Mouse (Mus musculus) CH12.LX (cell line): ENCODE results near the gene Nmnat2. TPM values are rescaled to one million over a fixed set of nuclear protein-coding genes. Genes with fewer than 3 reads are reported as not detected.

Experiments
- DNase-seq: peaks from one replicate; pipeline ENCODE4 v3.0.0-alpha.2; 2013; ENCODE audit errors: extremely low read depth
- H3K27ac ChIP-seq: 2 replicates; pipeline ENCODE4 v1.5.1; 2012; ENCODE audit warnings: low read depth, mild to moderate bottlenecking, control low read depth, moderate library complexity; ENCODE audit not compliant: insufficient read depth
- H3K27me3 ChIP-seq: replicated peaks from 2 replicates; pipeline ENCODE3; 2012; ENCODE audit warnings: inconsistent platforms
- H3K36me3 ChIP-seq, 2 experiments: replicated peaks in 1 of 2; 2 replicates each; pipeline versions ENCODE3 to v1.6.1; 2012; ENCODE audit warnings: inconsistent platforms in 1 of 2, low read length in 1 of 2, mild to moderate bottlenecking in 1 of 2, mixed read lengths in 1 of 2, moderate library complexity in 1 of 2; ENCODE audit not compliant: control insufficient read depth in 1 of 2, insufficient read depth in 1 of 2
- H3K4me1 ChIP-seq, 2 experiments: 2 replicates each; pipeline ENCODE4 v1.6.1; 2012; ENCODE audit warnings: inconsistent platforms in 1 of 2, moderate library complexity in 1 of 2; ENCODE audit not compliant: insufficient read depth in 2 of 2, control insufficient read depth in 1 of 2
- H3K4me2 ChIP-seq: 2 replicates; pipeline ENCODE4 v1.6.1; 2012; ENCODE audit warnings: low read depth, mild to moderate bottlenecking, control low read depth; ENCODE audit not compliant: poor library complexity, insufficient read depth, severe bottlenecking
- H3K4me3 ChIP-seq, 3 experiments: fragments of 150-350 bp in 1 of 3; sonication (generic) in 1 of 3; replicated peaks in 1 of 3; 2 replicates each; pipeline versions ENCODE3 to v1.5.1; 2011 to 2012; ENCODE audit warnings: low read depth in 2 of 3, low read length in 2 of 3, mild to moderate bottlenecking in 2 of 3, moderate library complexity in 2 of 3, control low read depth in 1 of 3, improper control_type of control experiment in 1 of 3, inconsistent platforms in 1 of 3, mixed read lengths in 1 of 3; ENCODE audit not compliant: poor library complexity in 1 of 3
- H3K79me2 ChIP-seq: replicated peaks from 2 replicates; pipeline ENCODE4 v1.6.1; 2012; ENCODE audit warnings: mild to moderate bottlenecking, moderate library complexity; ENCODE audit not compliant: control insufficient read depth, poor library complexity, insufficient read depth, severe bottlenecking; ENCODE audit errors: extremely low read depth
- H3K9ac ChIP-seq: 2 replicates; pipeline ENCODE4 v1.6.1; 2012; ENCODE audit warnings: low read depth, mild to moderate bottlenecking, control low read depth, moderate library complexity; ENCODE audit not compliant: insufficient read depth
- H3K9me3 ChIP-seq: replicated peaks from 2 replicates; pipeline ENCODE3; 2012; ENCODE audit warnings: low read length, inconsistent platforms, mixed read lengths
- BHLHE40 ChIP-seq: IDR thresholded peaks from 2 replicates; pipeline ENCODE4 v1.6.1; 2011; ENCODE audit warnings: mild to moderate bottlenecking, low read depth, low read length, improper control_type of control experiment
- CHD1 ChIP-seq: IDR thresholded peaks from 2 replicates; pipeline ENCODE4 v1.6.1; 2012; ENCODE audit warnings: low read depth, low read length, improper control_type of control experiment, inconsistent platforms
- CTCF ChIP-seq, 2 experiments: IDR thresholded peaks in 1 of 2; conservative IDR thresholded peaks in 1 of 2; 2 replicates each; pipeline ENCODE4 v1.5.1; 2011 to 2012; ENCODE audit warnings: low read depth in 2 of 2, low read length in 2 of 2, improper control_type of control experiment in 1 of 2, inconsistent platforms in 1 of 2, mild to moderate bottlenecking in 1 of 2, moderate library complexity in 1 of 2
- E2F4 ChIP-seq: IDR thresholded peaks from 2 replicates; pipeline ENCODE4 v1.6.1; 2011; ENCODE audit warnings: low read depth, low read length, improper control_type of control experiment; ENCODE audit not compliant: insufficient replicate concordance
- ETS1 ChIP-seq: conservative IDR thresholded peaks from 2 replicates; pipeline ENCODE4 v1.6.1; 2012; ENCODE audit warnings: low read depth, mild to moderate bottlenecking, inconsistent platforms, low read length, improper control_type of control experiment, moderate library complexity
- IRF4 ChIP-seq: IDR thresholded peaks from 2 replicates; pipeline ENCODE4 v1.6.1; 2014; ENCODE audit warnings: low read depth, mild to moderate bottlenecking, inconsistent platforms, low read length, improper control_type of control experiment
- JUND ChIP-seq: conservative IDR thresholded peaks from 2 replicates; pipeline ENCODE4 v1.6.1; 2011; ENCODE audit warnings: low read depth, low read length, improper control_type of control experiment
- MAFK ChIP-seq: IDR thresholded peaks from 2 replicates; pipeline ENCODE4 v1.6.1; 2011; ENCODE audit warnings: low read length, improper control_type of control experiment; ENCODE audit not compliant: insufficient replicate concordance
- MEF2A ChIP-seq: IDR thresholded peaks from 2 replicates; pipeline ENCODE4 v1.6.1; 2014; ENCODE audit warnings: low read depth, mild to moderate bottlenecking, inconsistent platforms, low read length, improper control_type of control experiment, borderline replicate concordance
- NRF1 ChIP-seq: IDR thresholded peaks from 2 replicates; pipeline ENCODE4 v1.6.1; 2014; ENCODE audit warnings: low read depth, mild to moderate bottlenecking, inconsistent platforms, low read length, improper control_type of control experiment, moderate library complexity
- PAX5 ChIP-seq: IDR thresholded peaks from 2 replicates; pipeline ENCODE4 v1.6.1; 2012; ENCODE audit warnings: low read length, inconsistent platforms, mixed read lengths
- POLR2A ChIP-seq: IDR thresholded peaks from 2 replicates; pipeline ENCODE4 v1.6.1; 2011; ENCODE audit warnings: low read depth, mild to moderate bottlenecking, improper control_type of control experiment, low read length
- POLR2AphosphoS2 ChIP-seq: IDR thresholded peaks from 2 replicates; pipeline ENCODE4 v1.6.1; 2011; ENCODE audit warnings: low read depth, low read length, improper control_type of control experiment
- RCOR1 ChIP-seq: conservative IDR thresholded peaks from 2 replicates; pipeline ENCODE4 v1.6.1; 2012; ENCODE audit warnings: low read depth, mild to moderate bottlenecking, inconsistent platforms, low read length, improper control_type of control experiment
- SIN3A ChIP-seq: IDR thresholded peaks from 2 replicates; pipeline ENCODE4 v1.6.1; 2012; ENCODE audit warnings: low read length, improper control_type of control experiment, inconsistent platforms
- SMC3 ChIP-seq: IDR thresholded peaks from 2 replicates; pipeline ENCODE4 v1.6.1; 2011; ENCODE audit warnings: low read depth, low read length, improper control_type of control experiment
- TBP ChIP-seq: conservative IDR thresholded peaks from 2 replicates; pipeline ENCODE4 v1.6.1; 2011; ENCODE audit warnings: low read depth, low read length, improper control_type of control experiment
- USF2 ChIP-seq: conservative IDR thresholded peaks from 2 replicates; pipeline ENCODE4 v1.6.1; 2011; ENCODE audit warnings: low read depth, low read length, improper control_type of control experiment
- ZC3H11A ChIP-seq: IDR thresholded peaks from 2 replicates; pipeline ENCODE4 v1.6.1; 2012; ENCODE audit warnings: low read depth, mild to moderate bottlenecking, inconsistent platforms, low read length, improper control_type of control experiment
- ZKSCAN1 ChIP-seq: IDR thresholded peaks from 2 replicates; pipeline ENCODE4 v1.6.1; 2012; ENCODE audit warnings: low read depth, inconsistent platforms, low read length, improper control_type of control experiment, borderline replicate concordance
- ZMIZ1 ChIP-seq: IDR thresholded peaks from 2 replicates; pipeline ENCODE4 v1.6.1; 2012; ENCODE audit warnings: low read depth, mild to moderate bottlenecking, inconsistent platforms, low read length, improper control_type of control experiment
- dilution Hi-C: fragments of 300-500 bp; cut with MboI; formaldehyde crosslinking; loops from 2 replicates; pipeline ENCODE4 v1.14.3; 2020; ENCODE audit warnings: low sequenced_read_pairs; ENCODE audit not compliant: extremely low pct_unique_long_range_greater_than_20kb, extremely low pct_ligation_motif_present
- in situ Hi-C: fragments of 300-500 bp; cut with MboI; formaldehyde crosslinking; loops from 3 replicates; pipeline ENCODE4 v1.14.3; 2019; ENCODE audit warnings: low sequenced_read_pairs, low pct_ligation_motif_present, low pct_unique_long_range_greater_than_20kb, mixed read lengths
- polyA plus RNA-seq: library from polyadenylated mRNA; unstranded; fragments of >175 nt; gene quantifications from 2 replicates; pipeline ENCODE4 v1.2.1, GENCODE M21; 2012; ENCODE audit warnings: low read depth; ENCODE audit not compliant: insufficient read length
- total RNA-seq, 2 experiments: library from RNA; depleted of rRNA; stranded (reverse); fragments of 300-350 nt in 1 of 2; fragments of >200 nt in 1 of 2; gene quantifications; 2 replicates each; pipeline ENCODE4 v1.2.3; 2012 to 2014

The Nmnat2 gene
- total and polyA plus RNA-seq, 3 experiments, result 0.04 to 0.09 (median 0.09) TPM

DNA sequence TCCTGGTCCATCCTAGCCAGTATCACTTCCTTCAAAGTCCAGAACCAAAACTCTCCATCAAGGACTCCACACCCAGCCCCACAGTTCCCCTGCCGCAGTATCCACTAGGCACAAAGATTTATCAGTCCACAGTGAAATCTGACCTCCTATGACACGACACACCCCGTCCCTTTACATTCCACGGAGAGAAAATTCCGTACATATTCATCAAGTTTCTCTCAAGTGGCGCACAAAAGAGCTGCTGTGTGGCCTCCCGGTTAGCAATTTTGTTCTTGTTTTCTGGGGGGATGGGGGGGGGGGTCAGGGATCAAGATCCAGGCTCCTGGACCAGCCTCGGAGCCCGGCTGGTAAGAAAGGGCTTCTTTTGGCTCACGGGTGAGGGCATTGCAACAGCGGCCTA, 143.8 kb downstream of the Nmnat2 start:
- Histone ChIP-seq H3K9ac (no peak overlapping the region), H3K4me1 (peaks cover 2 to 3% of the 10 kb centered on the region in 2 experiments; a peak in 1 of 4 replicates), H3K4me2 (no peak overlapping the region), H3K27me3 (no peaks in the 10 kb centered on the region), H3K4me3 (no peak overlapping the region), H3K27ac (no peak overlapping the region), H3K36me3 (no peaks in the 10 kb centered on the region), H3K9me3 (no peaks in the 10 kb centered on the region), H3K79me2 (no peaks in the 10 kb centered on the region)
- no peak for DNase-seq
- no peak for TF ChIP-seq ZMIZ1
- TF ChIP-seq ETS1, result no peak
- TF ChIP-seq NRF1, result no peak
- TF ChIP-seq MAFK, result no peak
- TF ChIP-seq ZC3H11A, result no peak
- TF ChIP-seq E2F4, result no peak
- no peak for TF ChIP-seq SMC3
- no peak for TF ChIP-seq TBP
- TF ChIP-seq BHLHE40, result no peak
- TF ChIP-seq CTCF (conservative IDR thresholded peaks at IDR 0.05 in 1 of 2, IDR thresholded peaks at IDR 0.05 in 1 of 2; ENCODE audit: low read depth in 2 of 2, low read length in 2 of 2), result no peak
- no peak for TF ChIP-seq MEF2A
- TF ChIP-seq RCOR1, result no peak
- TF ChIP-seq USF2, result no peak
- TF ChIP-seq POLR2A, result no peak
- no peak for TF ChIP-seq PAX5
- dilution Hi-C loops, result no loop called here
- in situ Hi-C loops, result no loop called here

DNA sequence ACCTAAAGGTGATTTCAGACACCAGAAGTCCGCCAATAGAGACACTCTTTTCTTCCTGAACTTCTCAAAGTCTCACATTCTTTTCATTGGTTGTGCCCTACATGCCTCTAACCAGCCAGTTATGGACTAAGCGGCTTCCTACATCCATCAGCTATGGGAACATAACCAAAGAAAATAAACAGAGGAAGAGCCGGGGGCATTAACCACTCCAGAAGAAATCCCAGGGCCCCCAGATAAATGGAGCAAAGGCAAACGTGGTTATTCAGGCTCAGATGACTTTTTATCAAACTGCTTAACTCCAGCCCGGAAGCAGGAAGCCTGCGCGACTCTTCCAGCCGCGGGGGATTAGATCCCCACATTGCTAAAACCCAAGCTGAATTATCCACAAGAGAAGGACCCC, 146.1 kb downstream of the Nmnat2 start:
- Histone ChIP-seq H3K9ac (no peak overlapping the region), H3K4me2 (no peak overlapping the region), H3K27me3 (no peaks in the 10 kb centered on the region), H3K79me2 (no peaks in the 10 kb centered on the region), H3K4me3 (no peak overlapping the region), H3K4me1 (0 out of 4 replicates have a peak, but pooled peaks cover 0 to 3% of the 10 kb centered on the region in 2 experiments), H3K9me3 (no peaks in the 10 kb centered on the region), H3K36me3 (no peaks in the 10 kb centered on the region), H3K27ac (no peak overlapping the region)
- no peak for DNase-seq
- in situ Hi-C loops, result loop anchor here (5.0 to 10.0 kb wide), 2 partner anchors 106 to 284 kb away; no protein-coding TSS in a partner anchor
- TF ChIP-seq POLR2AphosphoS2, result no peak
- no peak for TF ChIP-seq SIN3A
- TF ChIP-seq ZMIZ1, result no peak
- no peak for TF ChIP-seq CHD1
- no peak for TF ChIP-seq MEF2A
- TF ChIP-seq ZKSCAN1, result no peak
- TF ChIP-seq IRF4, result no peak
- TF ChIP-seq JUND, result no peak
- no peak for TF ChIP-seq USF2
- dilution Hi-C loops, result no loop called here
